Mouse (Mus musculus): ENCODE measurements around the gene Tff3. TPM values are rescaled to one million over a fixed set of nuclear protein-coding genes. Genes with fewer than 3 reads are reported as not detected.

The Tff3 gene
- polyA plus RNA-seq, 1 experiment from 2014 or later: 0.53 TPM

GRCm38 (mm10) chr17:31152966-31153499 lies 23.6 kb upstream of the Tff3 start:
- ATAC-seq (ENCODE audit: insufficient read depth, low FRiP score, low TSS enrichment): no peak
- Histone ChIP-seq H3K4me1 (ENCODE audit: control insufficient read depth, insufficient read depth, low read length) (no peaks in the 10 kb centered on the region), H3K36me3 (ENCODE audit: control insufficient read depth, insufficient read depth, low read length) (no peaks in the 10 kb centered on the region), H3K4me3 (ENCODE audit: low read depth, low read length) (no peak overlapping the region), H3K27me3 (ENCODE audit: control insufficient read depth, insufficient read depth, low read length) (no peaks in the 10 kb centered on the region), H3K27ac (ENCODE audit: low read depth, low read length) (no peak overlapping the region), H3K9ac (ENCODE audit: low read length) (no peak overlapping the region), H3K4me2 (ENCODE audit: low read depth) (no peak overlapping the region), H3K9me3 (ENCODE audit: control insufficient read depth, low read length) (no peaks in the 10 kb centered on the region)
- 86% methylated on average over 9 of the region's 9 CpGs for WGBS
- no peak for DNase-seq (ENCODE audit: low spot score)

GRCm38 (mm10) chr17:31152512-31152911 lies 23.1 kb upstream of the Tff3 start:
- Histone ChIP-seq H3K27ac (ENCODE audit: low read depth, low read length) (no peak overlapping the region), H3K4me1 (ENCODE audit: control insufficient read depth, insufficient read depth, low read length) (no peaks in the 10 kb centered on the region), H3K36me3 (ENCODE audit: control insufficient read depth, insufficient read depth, low read length) (no peaks in the 10 kb centered on the region), H3K9ac (ENCODE audit: low read length) (no peak overlapping the region), H3K9me3 (ENCODE audit: control insufficient read depth, low read length) (no peaks in the 10 kb centered on the region), H3K27me3 (ENCODE audit: control insufficient read depth, insufficient read depth, low read length) (no peaks in the 10 kb centered on the region), H3K4me2 (ENCODE audit: low read depth) (no peak overlapping the region), H3K4me3 (ENCODE audit: low read depth, low read length) (no peak overlapping the region)
- ATAC-seq (ENCODE audit: insufficient read depth, low FRiP score, low TSS enrichment): no peak
- 63% methylated on average over 5 of the region's 5 CpGs for WGBS
- no peak for DNase-seq (ENCODE audit: low spot score)

GRCm38 (mm10) chr17:31145998-31146397 lies 16.6 kb upstream of the Tff3 start:
- H3K4me2 ChIP-seq (ENCODE audit: low read depth): no peak overlapping the region
- no peaks in the 10 kb centered on the region for H3K4me1 ChIP-seq (ENCODE audit: control insufficient read depth, insufficient read depth, low read length)
- H3K9me3 ChIP-seq (ENCODE audit: control insufficient read depth, low read length): no peaks in the 10 kb centered on the region
- WGBS: 82% methylated on average over 9 of the region's 9 CpGs
- H3K4me3 ChIP-seq (ENCODE audit: low read depth, low read length): no peak overlapping the region
- no peak overlapping the region for H3K9ac ChIP-seq (ENCODE audit: low read length)
- H3K27me3 ChIP-seq (ENCODE audit: control insufficient read depth, insufficient read depth, low read length): no peaks in the 10 kb centered on the region
- no peak overlapping the region for H3K27ac ChIP-seq (ENCODE audit: low read depth, low read length)
- H3K36me3 ChIP-seq (ENCODE audit: control insufficient read depth, insufficient read depth, low read length): no peaks in the 10 kb centered on the region
- ATAC-seq (ENCODE audit: insufficient read depth, low FRiP score, low TSS enrichment) (no peak), DNase-seq (ENCODE audit: low spot score) (no peak)

- no peak for ATAC-seq (ENCODE audit: insufficient read depth, low FRiP score, low TSS enrichment)
- Histone ChIP-seq H3K4me2 (ENCODE audit: low read depth) (no peak within 1 kb of the TSS), H3K27me3 (ENCODE audit: control insufficient read depth, insufficient read depth, low read length) (no peaks in the 10 kb centered on the region), H3K9ac (ENCODE audit: low read length) (no peak within 1 kb of the TSS), H3K36me3 (ENCODE audit: control insufficient read depth, insufficient read depth, low read length) (no peaks in the 10 kb centered on the region), H3K27ac (ENCODE audit: low read depth, low read length) (no peak within 1 kb of the TSS), H3K4me3 (ENCODE audit: low read depth, low read length) (no peak within 1 kb of the TSS), H3K4me1 (ENCODE audit: control insufficient read depth, insufficient read depth, low read length) (no peaks in the 10 kb centered on the region), H3K9me3 (ENCODE audit: control insufficient read depth, low read length) (no peaks in the 10 kb centered on the region)
- 73% methylated on average over 15 of the region's 15 CpGs for WGBS
- DNase-seq (ENCODE audit: low spot score): no peak
These were observed 14.9 kb upstream of the Tff3 start, which contains the start of gene Tff2 for GRCm38 (mm10) chr17:31144040-31145037. Gene Tff2, minus strand, starts transcription at chr17:31144282.

- no peak for DNase-seq (ENCODE audit: low spot score)
- no peak overlapping the region for H3K27ac ChIP-seq (ENCODE audit: low read depth, low read length)
- no peaks in the 10 kb centered on the region for H3K36me3 ChIP-seq (ENCODE audit: control insufficient read depth, insufficient read depth, low read length)
- H3K4me1 ChIP-seq (ENCODE audit: control insufficient read depth, insufficient read depth, low read length): no peaks in the 10 kb centered on the region
- H3K4me3 ChIP-seq (ENCODE audit: low read depth, low read length): no peak overlapping the region
- ATAC-seq (ENCODE audit: insufficient read depth, low FRiP score, low TSS enrichment): no peak
- H3K4me2 ChIP-seq (ENCODE audit: low read depth): no peak overlapping the region
- no peaks in the 10 kb centered on the region for H3K9me3 ChIP-seq (ENCODE audit: control insufficient read depth, low read length)
- H3K9ac ChIP-seq (ENCODE audit: low read length): no peak overlapping the region
- H3K27me3 ChIP-seq (ENCODE audit: control insufficient read depth, insufficient read depth, low read length): no peaks in the 10 kb centered on the region
- WGBS: 90% methylated on average over 7 of the region's 7 CpGs
These were observed 12.7 kb upstream of the Tff3 start for GRCm38 (mm10) chr17:31142116-31142515.

GRCm38 (mm10) chr17:31138398-31138797 lies 9.0 kb upstream of the Tff3 start:
- H3K27ac ChIP-seq (ENCODE audit: low read depth, low read length): no peak overlapping the region
- no peak overlapping the region for H3K4me2 ChIP-seq (ENCODE audit: low read depth)
- DNase-seq (ENCODE audit: low spot score) (peak; percentile 46), ATAC-seq (ENCODE audit: insufficient read depth, low FRiP score, low TSS enrichment) (no peak)
- no peak overlapping the region for H3K9ac ChIP-seq (ENCODE audit: low read length)
- H3K4me3 ChIP-seq (ENCODE audit: low read depth, low read length): no peak overlapping the region
- H3K27me3 ChIP-seq (ENCODE audit: control insufficient read depth, insufficient read depth, low read length): no peaks in the 10 kb centered on the region
- 22% methylated on average over 5 of the region's 5 CpGs for WGBS
- H3K36me3 ChIP-seq (ENCODE audit: control insufficient read depth, insufficient read depth, low read length): no peaks in the 10 kb centered on the region
- no peaks in the 10 kb centered on the region for H3K9me3 ChIP-seq (ENCODE audit: control insufficient read depth, low read length)
- no peaks in the 10 kb centered on the region for H3K4me1 ChIP-seq (ENCODE audit: control insufficient read depth, insufficient read depth, low read length)

- no peak for DNase-seq (ENCODE audit: low spot score)
- 95% methylated on average over 1 of the region's 1 CpGs for WGBS
- Histone ChIP-seq H3K4me2 (ENCODE audit: low read depth) (no peak overlapping the region), H3K27ac (ENCODE audit: low read depth, low read length) (no peak overlapping the region), H3K27me3 (ENCODE audit: control insufficient read depth, insufficient read depth, low read length) (no peaks in the 10 kb centered on the region), H3K4me1 (ENCODE audit: control insufficient read depth, insufficient read depth, low read length) (no peaks in the 10 kb centered on the region), H3K36me3 (ENCODE audit: control insufficient read depth, insufficient read depth, low read length) (no peaks in the 10 kb centered on the region), H3K9ac (ENCODE audit: low read length) (no peak overlapping the region), H3K4me3 (ENCODE audit: low read depth, low read length) (no peak overlapping the region), H3K9me3 (ENCODE audit: control insufficient read depth, low read length) (no peaks in the 10 kb centered on the region)
- no peak for ATAC-seq (ENCODE audit: insufficient read depth, low FRiP score, low TSS enrichment)
These were observed 7.4 kb upstream of the Tff3 start for GRCm38 (mm10) chr17:31136821-31137220.

- Histone ChIP-seq H3K4me3 (ENCODE audit: low read depth, low read length) (no peak overlapping the region), H3K36me3 (ENCODE audit: control insufficient read depth, insufficient read depth, low read length) (no peaks in the 10 kb centered on the region), H3K27me3 (ENCODE audit: control insufficient read depth, insufficient read depth, low read length) (no peaks in the 10 kb centered on the region), H3K9me3 (ENCODE audit: control insufficient read depth, low read length) (no peaks in the 10 kb centered on the region), H3K4me2 (ENCODE audit: low read depth) (no peak overlapping the region), H3K9ac (ENCODE audit: low read length) (no peak overlapping the region), H3K27ac (ENCODE audit: low read depth, low read length) (no peak overlapping the region), H3K4me1 (ENCODE audit: control insufficient read depth, insufficient read depth, low read length) (no peaks in the 10 kb centered on the region)
- DNase-seq (ENCODE audit: low spot score) (no peak), ATAC-seq (ENCODE audit: insufficient read depth, low FRiP score, low TSS enrichment) (no peak)
- 44% methylated on average over 3 of the region's 3 CpGs for WGBS
These were observed 6.8 kb upstream of the Tff3 start for GRCm38 (mm10) chr17:31136291-31136690.

- no peak for ATAC-seq (ENCODE audit: insufficient read depth, low FRiP score, low TSS enrichment)
- no peak overlapping the region for H3K9ac ChIP-seq (ENCODE audit: low read length)
- DNase-seq (ENCODE audit: low spot score): no peak
- H3K9me3 ChIP-seq (ENCODE audit: control insufficient read depth, low read length): no peaks in the 10 kb centered on the region
- no peak overlapping the region for H3K4me3 ChIP-seq (ENCODE audit: low read depth, low read length)
- H3K36me3 ChIP-seq (ENCODE audit: control insufficient read depth, insufficient read depth, low read length): no peaks in the 10 kb centered on the region
- H3K27ac ChIP-seq (ENCODE audit: low read depth, low read length): no peak overlapping the region
- no peaks in the 10 kb centered on the region for H3K4me1 ChIP-seq (ENCODE audit: control insufficient read depth, insufficient read depth, low read length)
- no peak overlapping the region for H3K4me2 ChIP-seq (ENCODE audit: low read depth)
- WGBS: 78% methylated on average over 6 of the region's 6 CpGs
- H3K27me3 ChIP-seq (ENCODE audit: control insufficient read depth, insufficient read depth, low read length): no peaks in the 10 kb centered on the region
These were observed 5.5 kb upstream of the Tff3 start for GRCm38 (mm10) chr17:31134913-31135312.

All from neural tube, embryonic 11.5 days (tissue).